8 mouse cellular contexts compared by ENCODE assay signal in the genomic region with DNA sequence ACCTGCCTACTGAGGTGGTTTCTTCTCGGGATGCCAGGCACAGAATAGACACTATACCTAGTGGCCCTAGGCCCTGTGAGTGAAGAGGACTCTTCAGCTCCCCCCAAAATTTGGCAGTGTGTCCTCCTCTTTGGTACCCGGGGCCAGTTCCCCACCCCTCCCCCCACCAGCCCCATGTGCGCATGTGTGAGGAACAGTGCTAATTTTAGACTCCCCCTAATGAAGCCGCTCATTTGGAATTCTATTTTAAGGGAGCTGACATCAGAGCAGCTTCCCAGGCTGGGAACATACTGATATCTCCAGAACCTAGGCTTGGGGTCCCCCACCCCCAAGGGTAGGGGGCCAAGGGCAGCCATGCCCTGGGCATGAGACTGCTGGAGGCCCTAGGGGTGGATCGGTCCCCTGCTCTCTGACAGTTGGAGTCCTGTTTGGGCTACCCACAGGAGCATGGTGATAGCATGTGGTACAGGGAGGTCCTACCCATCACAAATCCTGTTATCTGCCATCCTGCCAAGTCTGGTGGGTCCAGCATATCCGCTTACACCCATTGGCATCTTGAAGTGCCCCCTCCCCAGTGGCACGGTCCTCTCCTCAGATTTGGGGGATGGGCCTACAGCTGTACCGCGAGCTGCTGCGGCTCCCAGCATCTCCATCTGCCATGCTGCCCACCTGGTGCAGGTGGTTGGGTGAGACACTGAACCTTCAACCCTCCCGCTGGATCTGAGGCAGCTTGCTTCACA. TPM values are rescaled to one million over a fixed set of nuclear protein-coding genes. Genes with fewer than 3 reads are reported as not detected.
DNase-seq lines count a peak whose midpoint lies in the region; ATAC-seq and TF ChIP-seq lines count a peak whose summit lies in the region.

No protein-coding gene starts in this region.

- peaks cover 75% of the 10 kb centered on the region for H3K4me1 ChIP-seq in kidney, embryonic 14.5 days (ENCODE audit: control insufficient read depth, insufficient read depth, low read length)
- peaks cover 52% of the 10 kb centered on the region for H3K4me1 ChIP-seq in midbrain, postnatal 0 days (ENCODE audit: insufficient read depth, low read length)

- no peaks in the 10 kb centered on the region for H3K27me3 ChIP-seq in kidney, embryonic 14.5 days (ENCODE audit: control insufficient read depth, insufficient read depth, low read length)
- H3K27me3 ChIP-seq in midbrain, postnatal 0 days (ENCODE audit: insufficient read depth, low read length) = no peaks in the 10 kb centered on the region

- no peak for DNase-seq in kidney, postnatal 14 days
- peak; percentile 73 to 75 for DNase-seq in cerebellum, postnatal 10 days
- DNase-seq in heart, postnatal 10 days = peak; percentile 55 to 59
- peak; percentile 56 for DNase-seq in midbrain, postnatal 0 days (ENCODE audit: low spot score)
- DNase-seq in adrenal gland, adult (ENCODE audit: inconsistent age in 2 of 2, low spot score in 1 of 2) = no peak
- no peak for DNase-seq in ovary, adult 18-20 months (ENCODE audit: low spot score)
- DNase-seq in lung, postnatal 36 days = no peak

- H3K9me3 ChIP-seq in kidney, embryonic 14.5 days (ENCODE audit: control insufficient read depth, low read length) = no peaks in the 10 kb centered on the region
- no peaks in the 10 kb centered on the region for H3K9me3 ChIP-seq in midbrain, postnatal 0 days (ENCODE audit: low read length)

- H3K4me3 ChIP-seq in kidney, embryonic 14.5 days (ENCODE audit: low read length) = no peak overlapping the region
- no peak overlapping the region for H3K4me3 ChIP-seq in midbrain, postnatal 0 days (ENCODE audit: low read depth, low read length)

- peaks cover 14% of the 10 kb centered on the region for H3K36me3 ChIP-seq in kidney, embryonic 14.5 days (ENCODE audit: control insufficient read depth, insufficient read depth, low read length)
- peaks cover 3% of the 10 kb centered on the region; the same call in 1 of the 2 replicates for H3K36me3 ChIP-seq in midbrain, postnatal 0 days (ENCODE audit: insufficient read depth, low read length)

- TF ChIP-seq CTCF in midbrain, postnatal 0 days (IDR thresholded peaks at IDR 0.05) = no peak

- WGBS in kidney, embryonic 14.5 days = 83% methylated on average over 11 of the region's 11 CpGs
- WGBS in midbrain, postnatal 0 days = 56% methylated on average over 11 of the region's 11 CpGs

- intact Hi-C loops in heart, postnatal 10 days (cut with DNase I) = no loop called here

- ATAC-seq in kidney, embryonic 14.5 days (ENCODE audit: low FRiP score, low TSS enrichment) = no peak
- no peak for ATAC-seq in midbrain, postnatal 0 days (ENCODE audit: low FRiP score)

- H3K9ac ChIP-seq in kidney, embryonic 14.5 days (ENCODE audit: low read depth, low read length) = peak overlapping the region; percentile 18; the same call in 1 of the 2 replicates
- H3K9ac ChIP-seq in midbrain, postnatal 0 days (replicated peaks; ENCODE audit: low read length, poor library complexity, severe bottlenecking) = 0 out of 2 replicates have a peak overlapping the region, but pooled peaks have one; percentile 13

- no peak overlapping the region for H3K4me2 ChIP-seq in kidney, embryonic 14.5 days (replicated peaks; ENCODE audit: low read depth, low read length)
- H3K4me2 ChIP-seq in midbrain, postnatal 0 days (ENCODE audit: low read depth, low read length, poor library complexity, severe bottlenecking) = no peak overlapping the region

- H3K27ac ChIP-seq in kidney, embryonic 14.5 days (ENCODE audit: low read depth, low read length) = no peak overlapping the region
- H3K27ac ChIP-seq in midbrain, postnatal 0 days (ENCODE audit: low read depth, low read length) = peak overlapping the region; percentile 72; the same call in 1 of the 2 replicates

RNA-seq across cellular contexts. Expression of gene Gins2, which starts 38.0 kb away (rescaled TPM):
- polyA plus RNA-seq in kidney, embryonic 14.5 days (2014; fragmentation: Nextera tagmentation; extraction: Ambion mirVana) = 118 and 145 TPM in 2 replicates
- total RNA-seq in heart, postnatal 10 days (2021) = 10 to 100 TPM; 14.6 to 15.2 TPM
- total RNA-seq in midbrain, postnatal 0 days (2014; rRNA removed) = 5.8 and 18.1 TPM in 2 replicates
- polyA plus RNA-seq in midbrain, postnatal 0 days (2015; fragmentation: Nextera tagmentation; extraction: Ambion mirVana) = 8.4 and 11.3 TPM in 2 replicates

Comparison
In these comparisons a context has a peak if more than half of its experiments do, and no peak if none do; other contexts are left out.
1. DNase-seq: peak in cerebellum, postnatal 10 days (2 of 2), heart, postnatal 10 days (2 of 2) and midbrain, postnatal 0 days (single experiment); none in kidney, postnatal 14 days (single experiment), adrenal gland, adult (0 of 2), ovary, adult 18-20 months (single experiment) and lung, postnatal 36 days (single experiment).